Mouse (Mus musculus) left cerebral cortex, postnatal 36 days (tissue): ENCODE data around the gene Hibch. TPM values are rescaled to one million over a fixed set of nuclear protein-coding genes. Genes with fewer than 3 reads are reported as not detected.

Experiments used
- DNase-seq, 2 experiments: peaks; one replicate each; pipeline ENCODE4 v3.0.0; 2021 to 2022; ENCODE audit warnings: low spot score in 2 of 2, mixed read lengths in 1 of 2
- intact Hi-C: fragments of 180-260 bp; cut with DNase I; formaldehyde crosslinking; loops from one replicate; pipeline ENCODE4 v1.15.1; 2025
- total RNA-seq, 2 experiments: library from RNA; stranded (reverse); gene quantifications; 2 replicates each; pipeline ENCODE4 v1.2.3; 2021

Gene Hibch
- total RNA-seq, 2 experiments from 2014 or later, result 15.3 to 15.7 TPM

DNA sequence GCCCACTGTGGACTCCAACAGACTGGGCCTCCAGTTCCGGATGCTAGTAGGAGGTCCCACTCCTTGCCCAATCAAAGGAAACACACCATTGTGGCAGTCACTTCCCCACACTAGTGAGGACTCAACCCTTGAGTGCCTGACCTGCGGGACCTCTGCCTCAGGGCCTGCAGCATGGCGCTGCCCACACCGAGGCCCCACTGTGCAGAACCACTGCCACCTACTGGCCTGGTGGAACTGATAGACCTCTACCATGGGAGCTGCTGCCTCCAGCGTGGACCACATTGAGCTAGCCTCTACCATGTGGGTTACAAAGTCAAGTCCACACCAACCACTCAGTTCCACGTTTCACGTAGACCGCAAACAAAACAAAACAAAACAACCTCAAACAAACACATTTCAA, 119.9 kb downstream of the Hibch start:
- no peak for DNase-seq

More for the DNA sequence above, 119.9 kb downstream of the Hibch start:
- intact Hi-C loops, result no loop called here

Other genes with a start within 250 kb of the Hibch start
- gene Nemp2, start 214.2 kb upstream of the Hibch start, total RNA-seq, result 1 to 10 TPM; 3.3 to 5.3 TPM
- 10 to 100 TPM; 76.9 to 80.1 TPM for gene Mfsd6, start 117.5 kb upstream of the Hibch start, total RNA-seq
- 10 to 100 TPM; 34.9 to 37.3 TPM for gene Inpp1, start 27.2 kb upstream of the Hibch start, total RNA-seq
- 10 to 100 TPM; 12.4 to 17.8 TPM for gene 1700019D03Rik, start 175.2 kb downstream of the Hibch start, total RNA-seq
- gene Mstn, start 216.7 kb downstream of the Hibch start, total RNA-seq, result under 1 TPM; 0.57 to 0.97 TPM